Mouse (Mus musculus) MEL (cell line): Measurements from ENCODE around the gene Zc3h12d. TPM values are rescaled to one million over a fixed set of nuclear protein-coding genes. Genes with fewer than 3 reads are reported as not detected.

Source experiments
- DNase-seq: peaks from one replicate; pipeline ENCODE4 v3.0.0; 2011; ENCODE audit warnings: low read depth, low spot score
- H3K27ac ChIP-seq: 2 replicates; pipeline ENCODE4 v1.5.1; 2012; ENCODE audit warnings: low read depth, mild to moderate bottlenecking, control low read depth, low read length, moderate library complexity; ENCODE audit not compliant: control insufficient read depth
- H3K27me3 ChIP-seq, 2 experiments: fragments of 150-350 bp in 1 of 2; sonication (generic) in 1 of 2; 2 replicates each; pipeline ENCODE4 v1.6.1; 2012; ENCODE audit warnings: low read length in 2 of 2, mild to moderate bottlenecking in 2 of 2, improper control_type of control experiment in 1 of 2, moderate library complexity in 1 of 2; ENCODE audit not compliant: insufficient read depth in 2 of 2, control insufficient read depth in 1 of 2
- H3K36me3 ChIP-seq, 2 experiments: 2 replicates each; pipeline ENCODE4 v1.6.1; 2012 to 2014; ENCODE audit warnings: low read length in 2 of 2, improper control_type of control experiment in 1 of 2, inconsistent platforms in 1 of 2, mild to moderate bottlenecking in 1 of 2; ENCODE audit not compliant: insufficient read depth in 2 of 2, control insufficient read depth in 1 of 2
- H3K4me1 ChIP-seq, 2 experiments: fragments of 150-350 bp in 1 of 2; sonication (generic) in 1 of 2; 2 replicates each; pipeline ENCODE4 v1.6.1; 2012; ENCODE audit warnings: low read length in 2 of 2, improper control_type of control experiment in 1 of 2, mild to moderate bottlenecking in 1 of 2; ENCODE audit not compliant: insufficient read depth in 2 of 2, control insufficient read depth in 1 of 2
- H3K4me3 ChIP-seq, 2 experiments: fragments of 150-350 bp in 1 of 2; sonication (generic) in 1 of 2; 2 replicates each; pipeline ENCODE4 v1.5.1; 2012; ENCODE audit warnings: low read depth in 2 of 2, low read length in 2 of 2, mild to moderate bottlenecking in 2 of 2, moderate library complexity in 2 of 2, control low read depth in 1 of 2, improper control_type of control experiment in 1 of 2; ENCODE audit not compliant: control insufficient read depth in 1 of 2, insufficient read depth in 1 of 2
- H3K79me2 ChIP-seq: 2 replicates; pipeline ENCODE4 v1.6.1; 2012; ENCODE audit warnings: mild to moderate bottlenecking, low read length, moderate library complexity; ENCODE audit not compliant: control insufficient read depth, poor library complexity, insufficient read depth
- H3K9ac ChIP-seq: 2 replicates; pipeline ENCODE4 v1.6.1; 2012; ENCODE audit warnings: low read depth, mild to moderate bottlenecking, control low read depth, low read length, moderate library complexity; ENCODE audit not compliant: control insufficient read depth, poor library complexity, severe bottlenecking
- H3K9me3 ChIP-seq: fragments of 150-350 bp; sonication (generic); replicated peaks from 2 replicates; pipeline ENCODE4 v1.6.1; 2012; ENCODE audit warnings: mild to moderate bottlenecking, low read length, improper control_type of control experiment, moderate library complexity; ENCODE audit not compliant: insufficient read depth
- BHLHE40 ChIP-seq: IDR thresholded peaks from 2 replicates; pipeline ENCODE4 v1.6.1; 2012; ENCODE audit warnings: low read depth, mild to moderate bottlenecking, inconsistent platforms, low read length, improper control_type of control experiment, borderline replicate concordance
- CHD1 ChIP-seq: IDR thresholded peaks from 2 replicates; pipeline ENCODE4 v1.6.1; 2012; ENCODE audit warnings: low read depth, mild to moderate bottlenecking, inconsistent platforms, low read length, improper control_type of control experiment
- CTCF ChIP-seq, 3 experiments: IDR thresholded peaks in 2 of 3; conservative IDR thresholded peaks in 1 of 3; 2 replicates each; pipeline ENCODE4 v1.5.1; 2011 to 2012; ENCODE audit warnings: low read length in 3 of 3, low read depth in 2 of 3, mild to moderate bottlenecking in 2 of 3, improper control_type of control experiment in 1 of 3, inconsistent platforms in 1 of 3, mixed read lengths in 1 of 3, moderate library complexity in 1 of 3; ENCODE audit not compliant: control insufficient read depth in 1 of 3, insufficient read depth in 1 of 3, poor library complexity in 1 of 3, severe bottlenecking in 1 of 3
- ELF1 ChIP-seq: IDR thresholded peaks from 2 replicates; pipeline ENCODE4 v1.6.1; 2014; ENCODE audit warnings: low read depth, mild to moderate bottlenecking, inconsistent platforms, low read length, improper control_type of control experiment, moderate library complexity
- GABPA ChIP-seq: IDR thresholded peaks from 2 replicates; pipeline ENCODE4 v1.6.1; 2012; ENCODE audit warnings: low read depth, mild to moderate bottlenecking, inconsistent platforms, low read length, improper control_type of control experiment, moderate library complexity
- GATA1 ChIP-seq: IDR thresholded peaks from 2 replicates; pipeline ENCODE4 v1.6.1; 2011; ENCODE audit warnings: low read depth, low read length, improper control_type of control experiment
- HCFC1 ChIP-seq: IDR thresholded peaks from 2 replicates; pipeline ENCODE4 v1.6.1; 2012; ENCODE audit warnings: low read depth, mild to moderate bottlenecking, inconsistent platforms, low read length, improper control_type of control experiment, moderate library complexity
- JUND ChIP-seq: IDR thresholded peaks from 2 replicates; pipeline ENCODE4 v1.6.1; 2011; ENCODE audit warnings: low read depth, mild to moderate bottlenecking, improper control_type of control experiment, low read length
- KAT2A ChIP-seq: conservative IDR thresholded peaks from 2 replicates; pipeline ENCODE4 v1.6.1; 2012; ENCODE audit warnings: low read depth, low read length, improper control_type of control experiment, inconsistent platforms
- MAX ChIP-seq: IDR thresholded peaks from 2 replicates; pipeline ENCODE4 v1.6.1; 2011; ENCODE audit warnings: low read length, improper control_type of control experiment
- MEF2A ChIP-seq: IDR thresholded peaks from 2 replicates; pipeline ENCODE4 v1.6.1; 2014; ENCODE audit warnings: low read depth, mild to moderate bottlenecking, inconsistent platforms, low read length, improper control_type of control experiment; ENCODE audit not compliant: poor library complexity, insufficient replicate concordance, severe bottlenecking; ENCODE audit errors: extremely low read depth
- MXI1 ChIP-seq: IDR thresholded peaks from 2 replicates; pipeline ENCODE4 v1.6.1; 2011; ENCODE audit warnings: mild to moderate bottlenecking, low read depth, low read length, improper control_type of control experiment
- POLR2AphosphoS2 ChIP-seq: IDR thresholded peaks from 2 replicates; pipeline ENCODE4 v1.6.1; 2011; ENCODE audit warnings: low read length, improper control_type of control experiment
- POLR2AphosphoS5 ChIP-seq: IDR thresholded peaks from 2 replicates; pipeline ENCODE4 v1.6.1; 2012; ENCODE audit warnings: low read depth, borderline replicate concordance, mild to moderate bottlenecking, inconsistent platforms, low read length, moderate library complexity, mixed read lengths
- RCOR1 ChIP-seq: IDR thresholded peaks from 2 replicates; pipeline ENCODE4 v1.6.1; 2012; ENCODE audit warnings: low read depth, mild to moderate bottlenecking, inconsistent platforms, low read length, improper control_type of control experiment
- SMC3 ChIP-seq: IDR thresholded peaks from 2 replicates; pipeline ENCODE4 v1.6.1; 2011; ENCODE audit warnings: low read depth, low read length, improper control_type of control experiment
- TCF12 ChIP-seq: IDR thresholded peaks from 2 replicates; pipeline ENCODE4 v1.6.1; 2014; ENCODE audit warnings: low read depth, mild to moderate bottlenecking, inconsistent platforms, low read length, improper control_type of control experiment, moderate library complexity
- UBTF ChIP-seq: IDR thresholded peaks from 2 replicates; pipeline ENCODE4 v1.6.1; 2012; ENCODE audit warnings: low read depth, mild to moderate bottlenecking, inconsistent platforms, low read length, improper control_type of control experiment, moderate library complexity, borderline replicate concordance; ENCODE audit not compliant: insufficient read depth
- ZKSCAN1 ChIP-seq: IDR thresholded peaks from 2 replicates; pipeline ENCODE4 v1.6.1; 2012; ENCODE audit warnings: low read depth, mild to moderate bottlenecking, inconsistent platforms, low read length, improper control_type of control experiment, moderate library complexity
- polyA plus RNA-seq, 2 experiments: library from polyadenylated mRNA; stranded (reverse) in 1 of 2; unstranded in 1 of 2; fragments of >175 nt in 1 of 2; fragments of >200 nt in 1 of 2; gene quantifications; 2 replicates each; pipeline versions ENCODE4 v1.2.1 to v1.2.4; 2012; ENCODE audit warnings: low replicate concordance in 2 of 2, low read depth in 1 of 2; ENCODE audit not compliant: insufficient read length in 2 of 2, insufficient read depth in 1 of 2, missing spikeins in 1 of 2
- total RNA-seq: library from RNA; depleted of rRNA; stranded (reverse); fragments of 300-350 nt; gene quantifications from 2 replicates; pipeline ENCODE4 v1.2.3, GENCODE M21; 2012

The Zc3h12d gene
- total and polyA plus RNA-seq, 3 experiments: not detected

DNA sequence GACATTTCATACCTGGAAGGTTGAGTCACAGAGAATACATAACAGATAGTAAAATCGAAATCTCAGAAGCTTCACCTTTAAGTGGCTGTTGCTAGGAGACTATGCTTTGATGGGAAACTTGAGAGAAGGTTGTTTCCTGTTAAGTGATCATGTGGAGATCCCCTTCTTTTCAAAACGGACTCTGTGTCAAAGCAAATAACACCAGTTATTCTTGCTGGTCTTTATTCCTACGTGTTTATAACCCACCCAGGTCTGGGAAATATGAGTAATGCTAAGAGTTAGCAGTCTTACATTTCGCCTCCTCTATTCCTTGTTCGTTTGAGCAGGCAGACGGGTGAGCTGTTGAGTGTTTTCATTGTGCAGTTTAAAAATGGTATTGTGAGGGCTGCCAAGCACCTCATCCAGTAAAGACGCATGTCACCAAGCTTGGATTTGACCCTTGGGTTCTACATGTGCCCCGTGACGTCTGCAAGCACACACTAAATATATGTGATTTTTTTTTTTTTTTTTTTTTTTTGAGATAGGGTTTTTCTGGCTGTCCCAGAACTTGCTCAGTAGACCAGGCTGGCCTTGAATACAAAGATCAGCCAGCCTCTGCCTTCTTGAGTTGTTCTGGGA is 7.5 kb upstream of the Zc3h12d start:
- H3K9ac ChIP-seq: no peak overlapping the region
- H3K27me3 ChIP-seq: no peaks in the 10 kb centered on the region
- H3K79me2 ChIP-seq: no peaks in the 10 kb centered on the region
- peaks cover 0 to 2% of the 10 kb centered on the region in 2 experiments; a peak in 3 of 4 replicates for H3K36me3 ChIP-seq
- no peak overlapping the region for H3K4me3 ChIP-seq
- DNase-seq: no peak
- no peak overlapping the region for H3K27ac ChIP-seq
- TF ChIP-seq CHD1: no peak
- no peak for TF ChIP-seq MEF2A
- TF ChIP-seq ZKSCAN1: no peak
- no peak for TF ChIP-seq TCF12
- TF ChIP-seq MAX: no peak
- no peak for TF ChIP-seq CTCF (IDR thresholded peaks at IDR 0.05 in 2 of 3, conservative IDR thresholded peaks at IDR 0.05 in 1 of 3; ENCODE audit: control insufficient read depth in 1 of 3, insufficient read depth in 1 of 3, low read depth in 2 of 3, low read length in 3 of 3, poor library complexity in 1 of 3, severe bottlenecking in 1 of 3)
- no peak for TF ChIP-seq MXI1
- TF ChIP-seq KAT2A: no peak
- no peak for TF ChIP-seq POLR2AphosphoS5
- TF ChIP-seq HCFC1: no peak
- TF ChIP-seq SMC3: no peak
- TF ChIP-seq POLR2AphosphoS2: no peak
- no peak for TF ChIP-seq RCOR1
- TF ChIP-seq UBTF: no peak
- TF ChIP-seq JUND: no peak
- no peak for TF ChIP-seq BHLHE40
- H3K4me1 ChIP-seq: no peaks in the 10 kb centered on the region
- H3K9me3 ChIP-seq: no peaks in the 10 kb centered on the region

DNA sequence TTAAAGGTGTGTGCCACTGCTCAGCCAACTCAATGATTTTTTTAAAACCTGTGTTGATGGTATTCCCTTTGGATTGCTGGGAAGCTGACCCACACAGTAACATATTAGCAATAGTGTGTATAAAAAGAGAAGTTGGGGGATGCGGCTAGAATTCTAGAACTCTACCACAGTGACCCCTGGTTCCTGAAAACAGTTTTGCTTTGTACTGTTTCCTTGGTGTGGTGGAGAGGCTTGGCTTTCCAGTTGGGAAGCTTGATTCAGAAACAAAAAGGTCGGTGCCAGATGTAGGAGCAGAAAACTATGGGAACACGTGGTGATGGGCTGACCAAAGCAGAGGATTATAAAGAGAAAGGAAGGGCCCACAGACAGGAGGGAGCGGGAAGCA is 7.0 kb upstream of the Zc3h12d start:
- H3K9ac ChIP-seq: no peak overlapping the region
- H3K9me3 ChIP-seq: no peaks in the 10 kb centered on the region
- H3K4me1 ChIP-seq: no peaks in the 10 kb centered on the region
- H3K27me3 ChIP-seq: no peaks in the 10 kb centered on the region
- no peak for DNase-seq
- no peak overlapping the region for H3K4me3 ChIP-seq
- no peaks in the 10 kb centered on the region for H3K79me2 ChIP-seq
- peaks cover 0 to 2% of the 10 kb centered on the region in 2 experiments; a peak in 3 of 4 replicates for H3K36me3 ChIP-seq
- no peak overlapping the region for H3K27ac ChIP-seq
- no peak for TF ChIP-seq ELF1
- no peak for TF ChIP-seq GABPA
- no peak for TF ChIP-seq GATA1
